Mouse (Mus musculus) brain, embryonic 14.5 days (tissue): ENCODE data around the gene Kdr.

Source experiments
- CTCF ChIP-seq: fragments of 200-500 bp; IDR thresholded peaks from 2 replicates; pipeline ENCODE4 v1.5.1; 2012; ENCODE audit warnings: inconsistent platforms, mild to moderate bottlenecking, moderate library complexity, borderline replicate concordance; ENCODE audit not compliant: insufficient read depth, insufficient read length; ENCODE audit errors: extremely low read depth
- POLR2A ChIP-seq: fragments of 200-500 bp; IDR thresholded peaks from 2 replicates; pipeline ENCODE4 v1.6.1; 2012; ENCODE audit warnings: mild to moderate bottlenecking, inconsistent platforms, borderline replicate concordance; ENCODE audit not compliant: poor library complexity, insufficient read depth, insufficient read length, severe bottlenecking; ENCODE audit errors: extremely low read depth

GRCm38 (mm10) chr5:75934201-75934600, 44.1 kb downstream of the Kdr start:
- TF ChIP-seq CTCF (no peak), POLR2A (no peak)
